Mouse (Mus musculus) lung, postnatal 0 days (tissue): ENCODE measurements around the gene Abl1.

ENCODE experiments used
- CTCF ChIP-seq: IDR thresholded peaks from 2 replicates; pipeline ENCODE4 v1.5.1; 2016; ENCODE audit warnings: antibody characterized with exemption, mild to moderate bottlenecking
- EP300 ChIP-seq: IDR thresholded peaks from 2 replicates; pipeline ENCODE4 v1.6.1; 2016; ENCODE audit warnings: antibody characterized with exemption, mild to moderate bottlenecking, control low read depth

DNA sequence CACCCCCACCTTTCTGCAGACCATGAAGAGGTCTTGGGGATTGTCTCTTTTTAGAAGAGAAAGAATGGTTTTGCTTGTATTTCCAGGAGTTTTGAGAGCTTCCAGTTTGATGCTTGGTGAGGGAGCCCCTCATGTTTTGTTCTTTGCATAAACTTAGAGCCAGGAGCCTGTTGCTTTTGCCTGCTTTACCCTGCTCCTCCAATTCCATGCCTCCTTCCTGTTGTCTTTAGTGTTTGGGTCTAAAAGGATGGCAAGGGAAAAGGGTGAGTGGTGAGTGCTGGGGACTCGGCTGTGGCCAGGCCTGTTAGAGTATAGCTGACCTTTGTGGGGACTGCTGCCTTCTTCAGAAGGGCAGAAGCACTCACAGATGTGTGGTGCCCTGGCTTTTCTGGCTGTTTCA lies 72.3 kb downstream of the Abl1 start:
- TF ChIP-seq CTCF (no peak), EP300 (no peak)
